Mouse (Mus musculus): ENCODE measurements at regions not wholly inside any gene's neighbourhood (a gene's known extent, or its start where the extent isn't known, plus 50 kb on each side); places are given as distances from the start of the nearest gene placed in this dataset.

DNA sequence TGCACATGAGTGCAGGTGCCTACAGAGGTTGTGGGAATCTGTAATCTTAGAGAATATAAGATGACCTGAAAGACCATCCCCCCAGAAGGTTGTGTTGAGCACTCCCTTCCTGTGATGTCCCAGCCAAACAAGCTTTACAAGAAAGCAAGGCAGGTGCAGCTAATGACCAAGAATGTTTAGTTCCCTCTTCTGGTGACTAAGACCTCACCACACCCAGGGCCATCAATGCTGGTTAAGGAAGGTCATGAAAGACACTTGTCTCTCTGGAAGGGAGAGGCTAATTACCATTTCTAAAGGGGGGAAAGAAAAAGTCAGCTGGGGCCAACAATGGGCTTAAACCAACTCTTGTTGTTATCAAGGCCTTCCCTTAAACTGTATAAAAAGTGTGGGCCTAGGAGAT is 302.9 kb downstream of the 1810013L24Rik start:
- TF ChIP-seq CTCF (IDR thresholded peaks at IDR 0.05; ENCODE audit: low read depth) (no peak), EP300 (IDR thresholded peaks at IDR 0.05; ENCODE audit: low read depth) (no peak)

All from liver, embryonic 14.5 days (tissue).